Mouse (Mus musculus) hindbrain, embryonic 10.5 days (tissue): ENCODE results near the gene Stxbp1. TPM values are rescaled to one million over a fixed set of nuclear protein-coding genes. Genes with fewer than 3 reads are reported as not detected.

Experiments
- DNase-seq: peaks from one replicate; pipeline ENCODE4 v3.0.0-alpha.2; 2017; ENCODE audit warnings: low spot score
- H3K27ac ChIP-seq: fragments of 300-500 bp; sonication (generic); 2 replicates; pipeline ENCODE4 v1.5.1; 2016; ENCODE audit warnings: mild to moderate bottlenecking, moderate library complexity
- H3K27me3 ChIP-seq: fragments of 300-500 bp; sonication (generic); 2 replicates; pipeline ENCODE4 v1.6.1; 2016; ENCODE audit warnings: mild to moderate bottlenecking; ENCODE audit not compliant: poor library complexity, insufficient read depth, severe bottlenecking
- H3K36me3 ChIP-seq: fragments of 300-500 bp; sonication (generic); 2 replicates; pipeline ENCODE4 v1.6.1; 2016; ENCODE audit warnings: mild to moderate bottlenecking, moderate library complexity
- H3K4me1 ChIP-seq: fragments of 300-500 bp; sonication (generic); replicated peaks from 2 replicates; pipeline ENCODE4 v1.6.1; 2016; ENCODE audit warnings: mild to moderate bottlenecking
- H3K4me3 ChIP-seq: fragments of 300-500 bp; sonication (generic); 2 replicates; pipeline ENCODE4 v1.5.1; 2016; ENCODE audit warnings: mild to moderate bottlenecking, moderate library complexity
- H3K9me3 ChIP-seq: fragments of 300-500 bp; sonication (generic); 2 replicates; pipeline ENCODE4 v1.6.1; 2016; ENCODE audit warnings: mild to moderate bottlenecking, moderate library complexity
- WGBS: fragments of 180-500 bp; shearing (Covaris S2); methylation state at CpG from one replicate; pipeline ENCODE4 v1.1.7; 2016; 5-methylcytosine and 5-hydroxymethylcytosine counted together
- polyA plus RNA-seq: library from polyadenylated mRNA; unstranded; fragments of >200 nt; fragmentation: Nextera tagmentation; extraction: Ambion mirVana; gene quantifications from 2 replicates; pipeline ENCODE4 v1.2.1, GENCODE M21; 2016

Gene Stxbp1
- polyA plus RNA-seq, 1 experiment from 2014 or later, result 63.3 TPM

GRCm38 (mm10) chr2:32795748-32796418 lies 51.2 kb downstream of the Stxbp1 start:
- H3K4me1 ChIP-seq, result peaks cover 11% of the 10 kb centered on the region
- H3K36me3 ChIP-seq, result peaks cover 91% of the 10 kb centered on the region
- no peaks in the 10 kb centered on the region for H3K27me3 ChIP-seq
- H3K9me3 ChIP-seq, result no peaks in the 10 kb centered on the region
- no peak for DNase-seq
- no peak overlapping the region for H3K27ac ChIP-seq
- WGBS, result 89% methylated on average over 13 of the region's 13 CpGs
- H3K4me3 ChIP-seq, result no peak overlapping the region

GRCm38 (mm10) chr2:32791297-32791696 lies 55.7 kb downstream of the Stxbp1 start:
- WGBS, result 92% methylated on average over 6 of the region's 6 CpGs
- Histone ChIP-seq H3K9me3 (no peaks in the 10 kb centered on the region), H3K36me3 (peaks cover 68% of the 10 kb centered on the region), H3K4me3 (no peak overlapping the region), H3K4me1 (peaks cover 5% of the 10 kb centered on the region), H3K27ac (no peak overlapping the region), H3K27me3 (no peaks in the 10 kb centered on the region)
- DNase-seq, result no peak

GRCm38 (mm10) chr2:32788581-32788980 lies 58.5 kb downstream of the Stxbp1 start:
- WGBS, result 64% methylated on average over 2 of the region's 2 CpGs
- H3K27ac ChIP-seq, result no peak overlapping the region
- H3K27me3 ChIP-seq, result no peaks in the 10 kb centered on the region

GRCm38 (mm10) chr2:32787176-32787575 lies 59.9 kb downstream of the Stxbp1 start:
- Histone ChIP-seq H3K36me3 (peaks cover 31% of the 10 kb centered on the region), H3K27ac (no peak overlapping the region), H3K4me1 (peaks cover 13% of the 10 kb centered on the region), H3K9me3 (no peaks in the 10 kb centered on the region), H3K4me3 (no peak overlapping the region), H3K27me3 (no peaks in the 10 kb centered on the region)
- WGBS, result 61% methylated on average over 6 of the region's 6 CpGs
- DNase-seq, result no peak

More at GRCm38 (mm10) chr2:32788581-32788980, 58.5 kb downstream of the Stxbp1 start:
- H3K4me3 ChIP-seq, result no peak overlapping the region
- H3K9me3 ChIP-seq, result no peaks in the 10 kb centered on the region
- DNase-seq, result no peak
- peaks cover 13% of the 10 kb centered on the region for H3K4me1 ChIP-seq
- peaks cover 41% of the 10 kb centered on the region for H3K36me3 ChIP-seq

DNA sequence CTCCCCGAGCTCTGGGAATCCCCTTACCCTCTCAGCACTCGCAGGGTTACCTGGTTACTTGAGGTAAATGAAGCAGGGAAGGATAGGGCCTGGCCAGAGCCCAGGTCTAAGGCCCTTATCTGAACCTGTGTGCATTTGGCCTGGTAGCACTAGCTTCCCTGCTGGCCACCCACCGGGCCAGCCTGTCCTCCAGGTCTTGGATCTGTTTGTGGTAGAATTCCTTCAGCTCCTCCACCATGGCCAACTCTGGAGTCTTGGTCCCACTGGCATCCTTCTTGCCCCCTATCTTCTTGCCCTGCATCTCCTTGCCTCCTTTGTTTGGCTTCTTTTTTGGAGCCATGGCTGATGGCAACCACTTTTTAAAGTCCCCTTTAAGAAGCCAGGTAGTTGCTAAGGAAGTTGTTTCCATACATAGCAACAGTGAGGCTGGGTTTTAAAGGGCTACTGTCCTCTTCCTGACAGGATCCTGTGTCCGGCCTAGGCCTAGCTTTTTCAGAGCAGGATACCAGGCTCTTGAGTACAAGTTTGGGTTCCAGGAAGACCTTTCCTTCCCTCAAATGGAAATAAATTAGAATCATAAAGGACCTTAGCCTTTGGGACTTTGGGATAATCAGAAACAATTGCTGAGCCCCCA lies 62.9 kb downstream of the Stxbp1 start, which contains the start of gene Cfap157:
Gene Cfap157, minus strand, starts transcription at position 381 of the 634 bp plus-strand sequence.
- Histone ChIP-seq H3K27me3 (no peaks in the 10 kb centered on the region), H3K36me3 (peaks cover 7% of the 10 kb centered on the region; the same call in 1 of the 2 replicates), H3K9me3 (no peaks in the 10 kb centered on the region), H3K27ac (peak within 1 kb of the TSS; percentile 53; the same call in 1 of the 2 replicates), H3K4me3 (no peak within 1 kb of the TSS), H3K4me1 (peaks cover 21% of the 10 kb centered on the region)
- DNase-seq, result no peak
- WGBS, result 68% methylated on average over 4 of the region's 4 CpGs

DNA sequence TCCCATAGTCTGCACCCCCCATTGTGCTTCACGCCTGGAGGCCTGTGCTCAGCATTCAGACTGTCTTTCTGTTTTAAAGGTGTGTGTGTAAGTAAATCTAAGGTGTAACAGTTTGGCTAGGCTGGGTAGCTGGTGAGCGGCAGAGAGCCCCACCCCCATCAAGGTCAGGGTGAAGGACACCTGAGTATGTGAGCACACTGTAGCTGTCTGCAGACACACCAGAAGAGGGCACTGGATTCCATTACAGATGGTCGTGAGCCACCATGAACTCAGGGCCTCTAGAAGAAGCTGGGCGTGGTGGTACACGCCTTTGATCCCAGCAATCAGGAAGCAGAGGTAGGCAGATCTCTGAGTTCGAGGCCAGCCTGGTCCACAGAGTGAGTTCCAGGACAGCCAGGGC lies 65.3 kb downstream of the Stxbp1 start:
- Histone ChIP-seq H3K9me3 (no peaks in the 10 kb centered on the region), H3K4me3 (no peak overlapping the region), H3K27ac (no peak overlapping the region), H3K36me3 (0 out of 2 replicates have a peak, but pooled peaks cover 2% of the 10 kb centered on the region), H3K4me1 (peaks cover 18% of the 10 kb centered on the region), H3K27me3 (peaks cover 8% of the 10 kb centered on the region)
- no peak for DNase-seq
- WGBS, result 82% methylated on average over 6 of the region's 6 CpGs

GRCm38 (mm10) chr2:32779714-32780113 lies 67.3 kb downstream of the Stxbp1 start:
- WGBS, result 91% methylated on average over 6 of the region's 6 CpGs
- Histone ChIP-seq H3K4me3 (no peak overlapping the region), H3K27ac (no peak overlapping the region), H3K9me3 (no peaks in the 10 kb centered on the region), H3K36me3 (0 out of 2 replicates have a peak, but pooled peaks cover 2% of the 10 kb centered on the region), H3K27me3 (peaks cover 15% of the 10 kb centered on the region), H3K4me1 (peaks cover 35% of the 10 kb centered on the region)
- no peak for DNase-seq

GRCm38 (mm10) chr2:32779131-32779530 lies 67.9 kb downstream of the Stxbp1 start:
- Histone ChIP-seq H3K36me3 (0 out of 2 replicates have a peak, but pooled peaks cover 2% of the 10 kb centered on the region), H3K4me1 (peaks cover 33% of the 10 kb centered on the region), H3K27me3 (peaks cover 15% of the 10 kb centered on the region), H3K9me3 (no peaks in the 10 kb centered on the region), H3K4me3 (no peak overlapping the region), H3K27ac (0 out of 2 replicates have a peak overlapping the region, but pooled peaks have one; percentile 18)
- peak; percentile 69 for DNase-seq
- 15% methylated on average over 8 of the region's 8 CpGs for WGBS

- H3K36me3 ChIP-seq, result 0 out of 2 replicates have a peak, but pooled peaks cover 2% of the 10 kb centered on the region
- H3K4me1 ChIP-seq, result peaks cover 30% of the 10 kb centered on the region
- no peaks in the 10 kb centered on the region for H3K9me3 ChIP-seq
- no peak for DNase-seq
- peaks cover 20% of the 10 kb centered on the region for H3K27me3 ChIP-seq
- 91% methylated on average over 6 of the region's 6 CpGs for WGBS
- H3K27ac ChIP-seq, result no peak overlapping the region
- H3K4me3 ChIP-seq, result no peak overlapping the region
These were observed 69.0 kb downstream of the Stxbp1 start for GRCm38 (mm10) chr2:32778081-32778480.

GRCm38 (mm10) chr2:32776192-32776591 lies 70.9 kb downstream of the Stxbp1 start:
- peak overlapping the region; percentile 71 for H3K4me3 ChIP-seq
- no peak for DNase-seq
- H3K9me3 ChIP-seq, result no peaks in the 10 kb centered on the region
- 20% methylated on average over 22 of the region's 22 CpGs for WGBS
- peaks cover 20% of the 10 kb centered on the region for H3K27me3 ChIP-seq
- peaks cover 39% of the 10 kb centered on the region for H3K4me1 ChIP-seq
- H3K27ac ChIP-seq, result no peak overlapping the region; the same call in 1 of the 2 replicates
- 0 out of 2 replicates have a peak, but pooled peaks cover 2% of the 10 kb centered on the region for H3K36me3 ChIP-seq

GRCm38 (mm10) chr2:32775359-32776074 lies 71.5 kb downstream of the Stxbp1 start, which contains the start of the genes Ttc16 and Ptrh1:
TSS of gene Ttc16 (minus strand) at chr2:32775633.
TSS of gene Ptrh1 (plus strand) at chr2:32775786.
- Histone ChIP-seq H3K27ac (peak within 1 kb of the TSS; percentile 85), H3K27me3 (peaks cover 20% of the 10 kb centered on the region), H3K9me3 (no peaks in the 10 kb centered on the region), H3K4me3 (peak within 1 kb of the TSS; percentile 71), H3K4me1 (peaks cover 38% of the 10 kb centered on the region), H3K36me3 (0 out of 2 replicates have a peak, but pooled peaks cover 2% of the 10 kb centered on the region)
- DNase-seq, result peak; percentile 98
- under 1% methylated on average over 46 of the region's 46 CpGs for WGBS

DNA sequence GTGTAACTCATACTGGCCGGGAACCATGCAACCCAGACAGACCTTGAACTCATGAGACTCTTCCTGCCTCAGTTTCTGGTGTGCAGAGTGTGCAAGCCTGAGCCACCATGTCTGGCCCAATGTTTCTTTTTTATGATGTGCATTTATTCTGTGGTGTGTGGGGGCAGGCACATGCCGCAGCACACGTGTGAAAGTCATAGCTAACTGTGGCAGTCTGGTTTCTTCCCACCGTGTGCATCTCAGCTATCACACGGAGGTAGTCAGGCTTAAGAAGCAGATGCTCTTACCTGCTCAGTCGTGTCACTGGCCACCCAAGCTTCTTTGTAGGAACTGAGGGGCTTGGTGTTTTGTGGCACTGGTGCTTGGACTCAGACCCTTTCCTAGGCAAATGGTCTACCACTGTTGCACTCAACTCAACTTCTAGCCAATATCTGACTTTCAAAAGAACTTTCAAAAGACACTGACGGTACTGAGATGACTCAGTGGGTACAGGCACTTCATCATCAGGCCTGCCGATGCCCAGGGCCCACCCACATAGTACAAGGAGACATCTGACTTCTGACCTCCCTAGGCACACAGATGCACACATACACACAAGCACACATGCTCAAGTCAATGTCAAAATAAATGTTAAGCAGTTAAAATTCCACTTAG lies 74.3 kb downstream of the Stxbp1 start:
- Histone ChIP-seq H3K4me1 (peaks cover 63% of the 10 kb centered on the region), H3K9me3 (no peaks in the 10 kb centered on the region), H3K27ac (no peak overlapping the region), H3K4me3 (no peak overlapping the region), H3K36me3 (no peaks in the 10 kb centered on the region), H3K27me3 (peaks cover 20% of the 10 kb centered on the region)
- no peak for DNase-seq
- WGBS, result 85% methylated on average over 8 of the region's 8 CpGs
